Mouse (Mus musculus) left cerebral cortex, postnatal 25 days (tissue): Measurements from ENCODE around the gene Zbtb41. TPM values are rescaled to one million over a fixed set of nuclear protein-coding genes. Genes with fewer than 3 reads are reported as not detected.

Experiments
- DNase-seq, 2 experiments: peaks; one replicate each; pipeline ENCODE4 v3.0.0; 2022; ENCODE audit warnings: low spot score in 2 of 2, mixed read lengths in 1 of 2
- intact Hi-C: fragments of 180-260 bp; cut with DNase I; formaldehyde crosslinking; loops from one replicate; pipeline ENCODE4 v1.15.1; 2025
- total RNA-seq, 2 experiments: library from RNA; stranded (reverse); gene quantifications; 2 replicates each; pipeline ENCODE4 v1.2.3; 2021

Gene Zbtb41
- total RNA-seq, 2 experiments from 2014 or later = 27.5 to 28.3 TPM

GRCm38 (mm10) chr1:139455226-139455869, 33.3 kb downstream of the Zbtb41 start:
- DNase-seq = no peak
- intact Hi-C loops = loop anchor here (10.0 kb wide), 1 partner anchor 1209 kb away; no protein-coding TSS in a partner anchor

DNA sequence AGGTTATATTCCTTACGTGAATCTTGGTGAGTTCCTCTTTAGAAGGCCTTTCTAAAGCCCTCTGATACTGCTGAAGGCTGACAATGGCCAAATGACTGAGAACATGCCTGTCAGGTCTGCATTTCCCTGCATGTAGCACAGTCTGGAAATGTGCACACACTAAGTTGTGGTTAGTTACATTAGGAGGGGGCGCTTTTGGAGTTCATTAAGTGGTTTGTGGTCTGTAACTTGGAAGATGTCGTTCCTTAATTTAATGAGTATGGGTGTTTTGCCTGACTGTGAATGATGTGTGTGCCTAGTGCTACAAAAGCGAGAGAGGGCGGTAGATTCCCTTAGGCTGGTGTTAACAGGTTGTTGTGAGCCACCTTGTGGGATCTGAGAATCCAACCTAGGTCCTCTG, 38.7 kb downstream of the Zbtb41 start:
- intact Hi-C loops = no loop called here
- no peak for DNase-seq

- DNase-seq = no peak
- intact Hi-C loops = no loop called here
These were observed 43.8 kb downstream of the Zbtb41 start for GRCm38 (mm10) chr1:139465936-139466335.

- intact Hi-C loops = no loop called here
- DNase-seq = no peak
These were observed 56.8 kb downstream of the Zbtb41 start for GRCm38 (mm10) chr1:139478898-139479297.

- peak in 1 of 2 experiments; percentile 37 for DNase-seq
- intact Hi-C loops = no loop called here
These were observed 58.2 kb downstream of the Zbtb41 start for GRCm38 (mm10) chr1:139480246-139480645.

DNA sequence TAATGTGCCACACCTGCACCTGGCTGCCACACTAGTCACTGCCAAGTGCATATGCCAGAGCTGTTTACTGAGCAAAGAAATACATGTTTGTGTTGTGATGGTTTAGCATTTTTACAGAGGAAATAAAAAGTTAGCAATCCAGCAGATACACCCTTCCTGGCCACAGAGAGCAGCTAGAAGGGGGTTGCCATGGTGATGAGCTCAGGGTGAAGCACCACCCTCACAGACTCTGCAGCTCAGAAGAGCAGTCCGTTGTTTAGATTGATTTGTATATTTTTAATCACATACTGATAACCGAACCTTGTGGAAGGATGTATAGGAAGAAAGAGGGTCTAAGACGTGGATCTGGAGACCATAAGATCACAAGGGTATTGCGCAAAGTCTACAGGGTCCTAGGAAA, 59.1 kb downstream of the Zbtb41 start:
- DNase-seq = peak; percentile 14 to 36
- intact Hi-C loops = no loop called here

DNA sequence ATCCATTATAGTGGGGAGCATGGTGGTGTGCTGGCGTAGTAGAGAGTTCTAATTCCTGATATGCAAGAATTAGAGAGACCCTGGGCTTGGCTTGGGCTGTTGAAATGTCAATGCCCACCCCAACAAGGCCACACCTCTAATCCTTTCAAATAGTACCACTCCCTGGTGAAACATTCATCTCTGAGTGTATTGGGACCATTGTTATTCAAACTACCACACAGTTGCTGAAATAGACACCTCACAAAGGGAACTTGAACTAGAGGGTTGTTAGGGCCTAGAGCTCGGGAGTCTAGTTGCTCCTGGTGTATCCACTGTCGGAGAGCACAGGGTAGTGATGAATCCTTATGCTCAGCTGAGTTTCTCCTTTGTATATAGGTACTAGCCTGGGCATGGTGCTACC, 72.5 kb downstream of the Zbtb41 start:
- intact Hi-C loops = no loop called here

DNA sequence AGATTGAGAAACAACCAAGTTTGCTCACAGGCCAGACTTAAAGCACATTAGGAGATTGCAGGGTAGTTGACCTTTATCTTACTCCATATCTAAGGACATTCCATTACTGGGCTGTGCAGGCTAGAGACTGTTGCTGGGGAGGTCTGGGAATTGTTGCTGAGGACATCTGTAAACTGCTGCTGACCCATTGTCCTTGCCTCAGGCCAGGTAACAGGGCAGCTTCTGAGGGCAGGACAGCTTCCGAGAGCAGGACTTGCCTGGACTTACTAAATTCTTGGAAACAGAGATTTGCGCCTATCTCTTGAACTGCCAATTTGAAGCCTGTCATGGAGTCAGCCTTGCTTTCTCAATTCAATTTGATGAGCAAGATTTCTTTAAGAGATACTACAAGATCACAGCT, 73.3 kb downstream of the Zbtb41 start:
- no peak for DNase-seq
- intact Hi-C loops = no loop called here

More for the DNA sequence above, 72.5 kb downstream of the Zbtb41 start:
- no peak for DNase-seq

DNA sequence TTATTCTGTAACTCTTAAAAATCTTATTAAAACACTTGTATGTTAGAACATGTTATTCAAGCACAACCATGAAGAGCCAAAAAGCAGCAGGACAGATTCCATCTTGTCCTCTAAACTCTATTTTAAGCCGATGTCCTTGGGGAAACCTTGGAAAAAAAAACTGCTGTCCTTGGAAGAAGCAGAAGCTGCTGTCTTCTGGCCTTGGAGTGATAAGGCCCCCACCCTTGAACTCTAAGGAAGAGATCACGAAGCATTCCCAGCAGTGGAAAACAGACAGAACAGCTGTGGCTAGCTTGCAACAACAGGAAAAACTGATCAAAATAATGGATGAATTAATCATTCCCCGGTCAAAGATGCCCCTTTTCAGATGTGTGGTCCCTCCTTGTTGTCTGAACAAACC, 74.1 kb downstream of the Zbtb41 start:
- intact Hi-C loops = no loop called here
- DNase-seq = no peak

DNA sequence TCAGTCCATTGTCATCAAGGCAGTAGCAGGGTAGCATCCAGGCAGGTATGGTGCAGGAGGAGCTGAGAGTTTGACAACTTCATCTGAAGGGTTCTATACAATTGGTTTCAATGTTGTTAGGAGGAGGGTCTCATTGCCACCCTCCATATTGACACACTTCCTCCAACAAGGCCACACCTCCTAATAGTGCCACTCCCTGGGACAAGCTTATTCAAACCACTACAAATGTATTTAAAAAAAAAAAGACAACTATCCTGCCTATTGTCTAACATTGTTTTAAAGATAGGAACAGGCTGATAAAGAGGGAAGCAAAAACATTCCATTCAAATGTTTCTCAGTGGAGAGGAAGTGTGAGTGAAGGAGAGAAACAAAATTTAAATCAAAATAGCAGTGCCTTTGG, 77.7 kb downstream of the Zbtb41 start:
- intact Hi-C loops = no loop called here
- DNase-seq = no peak

DNA sequence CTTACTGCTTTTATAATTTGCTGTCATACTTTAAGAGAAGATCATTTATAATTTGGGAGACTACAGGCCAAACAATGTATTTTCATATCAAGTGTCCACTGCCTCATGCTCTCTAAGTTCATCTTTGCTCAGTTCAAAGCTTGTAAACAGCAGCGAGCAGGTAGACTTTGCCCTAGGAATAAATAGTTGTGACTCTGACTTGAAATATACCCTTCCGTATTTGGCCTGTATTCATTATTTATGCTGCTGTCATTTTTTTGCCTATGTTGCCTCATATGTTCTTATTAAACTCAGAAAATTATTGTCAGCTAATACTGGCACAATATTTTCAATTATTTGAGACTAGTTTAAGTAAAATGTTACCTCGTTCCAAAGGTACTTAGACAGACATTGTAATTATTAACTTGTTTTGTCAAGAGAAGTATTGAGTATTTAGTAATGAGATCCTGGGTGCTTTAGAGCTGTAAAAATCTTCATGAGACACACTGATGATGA, 79.2 kb downstream of the Zbtb41 start, which contains the start of gene F13b:
TSS of gene F13b (plus strand) at position 445 of the 495 bp plus-strand sequence.
- intact Hi-C loops = no loop called here
- no peak for DNase-seq

Other genes starting within 250 kb of the Zbtb41 start
- gene Crb1, start 45.2 kb upstream of the Zbtb41 start, total RNA-seq = 1 to 10 TPM in 1 of 2 experiments, under 1 TPM in 1; 0.87 to 1.2 TPM
- gene Aspm, start 32.5 kb downstream of the Zbtb41 start, total RNA-seq = 1 to 10 TPM in 1 of 2 experiments, under 1 TPM in 1; 0.57 to 1.0 TPM
- not detected for gene F13b, start 79.4 kb downstream of the Zbtb41 start, total RNA-seq
- gene Cfhr1, start 138.0 kb downstream of the Zbtb41 start, total RNA-seq = not detected